8 mouse cellular contexts compared by ENCODE assay signal in the genomic region with DNA sequence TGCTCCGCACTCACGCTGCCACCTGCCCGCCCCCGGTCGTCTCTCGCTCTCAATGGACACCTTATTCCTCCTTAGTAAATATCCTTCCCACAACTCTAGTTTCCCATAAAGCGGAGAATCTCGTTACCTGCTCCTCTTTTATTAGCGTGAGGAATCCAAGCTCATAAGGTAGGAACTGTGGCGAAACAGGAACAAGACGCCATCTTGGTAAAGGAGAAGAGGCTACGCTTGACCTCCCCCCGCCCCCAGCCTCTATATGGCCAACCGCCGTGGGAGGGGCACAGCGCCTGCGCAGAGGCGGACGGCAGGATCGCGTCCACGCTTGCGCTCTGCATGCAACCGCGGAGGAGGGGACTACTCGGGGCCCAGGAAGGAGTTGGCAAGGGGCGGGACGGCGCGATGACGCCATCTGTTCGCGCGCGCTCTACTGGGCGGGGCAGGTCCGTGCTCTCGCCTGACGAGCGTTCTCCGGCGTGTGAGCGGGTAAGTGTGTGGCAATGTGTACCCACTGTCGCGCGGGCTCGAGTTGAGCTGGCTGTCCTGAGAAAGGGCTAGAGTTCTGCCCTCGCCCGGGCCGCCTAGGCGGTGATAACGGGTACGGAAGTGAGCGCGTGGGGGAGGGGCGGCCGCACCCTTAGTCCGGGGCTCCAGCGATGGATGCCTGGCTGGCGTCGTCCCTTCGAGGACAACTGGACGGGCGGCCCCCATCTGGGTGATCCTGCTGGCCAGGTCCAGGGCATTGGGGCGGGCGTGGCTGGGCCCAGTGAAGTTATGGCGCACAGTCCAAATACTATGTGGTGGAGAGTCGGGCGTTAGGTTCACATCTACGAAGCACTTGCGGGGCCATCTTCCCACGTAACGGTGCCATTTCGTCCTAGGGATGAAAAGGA. TPM values are rescaled to one million over a fixed set of nuclear protein-coding genes. Genes with fewer than 3 reads are reported as not detected.
DNase-seq lines count a peak whose midpoint lies in the region; ATAC-seq lines count a peak whose summit lies in the region.

A gene (minus strand): TSS at position 230 of the 890 bp plus-strand sequence.

- peak within 1 kb of the TSS; percentile 99 for H3K4me3 ChIP-seq in brown adipose tissue, adult 24 weeks (ENCODE audit: insufficient read depth, low read depth, low read length)
- peak within 1 kb of the TSS; percentile 81 for H3K4me3 ChIP-seq in heart, embryonic 13.5 days
- peak within 1 kb of the TSS; percentile 91 for H3K4me3 ChIP-seq in liver, embryonic 12.5 days
- H3K4me3 ChIP-seq in stomach, embryonic 15.5 days (replicated peaks) = peak within 1 kb of the TSS; percentile 89

- no peaks in the 10 kb centered on the region for H3K4me1 ChIP-seq in brown adipose tissue, adult 24 weeks (ENCODE audit: control insufficient read depth, insufficient read depth, insufficient read length, low read length)
- H3K4me1 ChIP-seq in heart, embryonic 13.5 days = peaks cover 38% of the 10 kb centered on the region
- H3K4me1 ChIP-seq in liver, embryonic 12.5 days = peaks cover 48% of the 10 kb centered on the region
- H3K4me1 ChIP-seq in stomach, embryonic 15.5 days = no peaks in the 10 kb centered on the region

- under 1% methylated on average over 72 of the region's 74 CpGs for WGBS in heart, embryonic 13.5 days
- WGBS in liver, embryonic 12.5 days (ENCODE audit: insufficient replicate concordance) = under 1% methylated on average over 74 of the region's 74 CpGs
- WGBS in stomach, embryonic 15.5 days = under 1% methylated on average over 73 of the region's 74 CpGs

- peak; percentile 100 for DNase-seq in CD4-positive, CD25-positive, alpha-beta regulatory T cell, adult 2 months (ENCODE audit: low read depth, low spot score)
- DNase-seq in fat pad, adult 2 months (ENCODE audit: extremely low read depth, low read depth, low spot score) = peak; percentile 75
- peak; percentile 100 for DNase-seq in kidney, postnatal 10 days
- DNase-seq in natural killer cell, adult 2 months (ENCODE audit: low spot score in 2 of 2) = peak; percentile 99

- H3K4me2 ChIP-seq in heart, embryonic 13.5 days = peak within 1 kb of the TSS; percentile 77
- peak within 1 kb of the TSS; percentile 87 for H3K4me2 ChIP-seq in liver, embryonic 12.5 days
- H3K4me2 ChIP-seq in stomach, embryonic 15.5 days = peak within 1 kb of the TSS; percentile 56

- peak; percentile 90 for ATAC-seq in heart, embryonic 13.5 days (ENCODE audit: extremely low read depth, insufficient number of reproducible peaks, low FRiP score, low TSS enrichment)
- peak; percentile 90 for ATAC-seq in liver, embryonic 12.5 days
- peak; percentile 93 for ATAC-seq in stomach, embryonic 15.5 days (ENCODE audit: insufficient read depth, low FRiP score, low read depth)

- peak within 1 kb of the TSS; percentile 91 for H3K9ac ChIP-seq in heart, embryonic 13.5 days
- peak within 1 kb of the TSS; percentile 91 for H3K9ac ChIP-seq in liver, embryonic 12.5 days
- H3K9ac ChIP-seq in stomach, embryonic 15.5 days = peak within 1 kb of the TSS; percentile 76

- peaks cover 7% of the 10 kb centered on the region for H3K36me3 ChIP-seq in heart, embryonic 13.5 days
- H3K36me3 ChIP-seq in liver, embryonic 12.5 days = peaks cover 10% of the 10 kb centered on the region
- no peaks in the 10 kb centered on the region for H3K36me3 ChIP-seq in stomach, embryonic 15.5 days

- H3K9me3 ChIP-seq in heart, embryonic 13.5 days = no peaks in the 10 kb centered on the region
- H3K9me3 ChIP-seq in liver, embryonic 12.5 days (replicated peaks) = no peaks in the 10 kb centered on the region
- H3K9me3 ChIP-seq in stomach, embryonic 15.5 days = no peaks in the 10 kb centered on the region

- H3K27me3 ChIP-seq in heart, embryonic 13.5 days (replicated peaks) = no peaks in the 10 kb centered on the region
- H3K27me3 ChIP-seq in liver, embryonic 12.5 days (replicated peaks) = no peaks in the 10 kb centered on the region
- H3K27me3 ChIP-seq in stomach, embryonic 15.5 days (replicated peaks) = no peaks in the 10 kb centered on the region

- peak within 1 kb of the TSS; percentile 98 for H3K27ac ChIP-seq in brown adipose tissue, adult 24 weeks (replicated peaks; ENCODE audit: low read depth, low read length)
- H3K27ac ChIP-seq in heart, embryonic 13.5 days (replicated peaks) = peak within 1 kb of the TSS; percentile 97
- peak within 1 kb of the TSS; percentile 98 for H3K27ac ChIP-seq in liver, embryonic 12.5 days
- peak within 1 kb of the TSS; percentile 98 for H3K27ac ChIP-seq in stomach, embryonic 15.5 days

RNA-seq across cellular contexts. Expression of the gene that starts here (rescaled TPM):
- 109 and 148 TPM in 2 replicates for polyA plus RNA-seq in brown adipose tissue, adult 24 weeks (2012; ENCODE audit: insufficient read depth, insufficient read length, missing spikeins)
- polyA plus RNA-seq in heart, embryonic 13.5 days (2015; fragmentation: Nextera tagmentation; extraction: Ambion mirVana) = 143 and 152 TPM in 2 replicates
- polyA plus RNA-seq in liver, embryonic 12.5 days (2016; fragmentation: Nextera tagmentation; extraction: Ambion mirVana) = 88.7 and 92.8 TPM in 2 replicates
- polyA plus RNA-seq in stomach, embryonic 15.5 days (2015; fragmentation: Nextera tagmentation; extraction: Ambion mirVana) = 167 and 173 TPM in 2 replicates

Comparison
In these comparisons a context has a peak if more than half of its experiments do, and no peak if none do; other contexts are left out.
1. Peak in every context shown above with its lines: DNase-seq, ATAC-seq, H3K4me3 ChIP-seq and H3K27ac ChIP-seq.